Mouse (Mus musculus): ENCODE measurements at regions not wholly inside any gene's neighbourhood (a gene's known extent, or its start where the extent isn't known, plus 50 kb on each side); places are given as distances from the start of the nearest gene placed in this dataset.

- Histone ChIP-seq H3K4me1 (replicated peaks) (peaks cover 26% of the 10 kb centered on the region), H3K4me2 (no peak overlapping the region), H3K9me3 (replicated peaks) (peaks cover 5% of the 10 kb centered on the region; the same call in 1 of the 2 replicates), H3K27me3 (peaks cover 74% of the 10 kb centered on the region), H3K27ac (no peak overlapping the region), H3K9ac (no peak overlapping the region), H3K36me3 (no peaks in the 10 kb centered on the region), H3K4me3 (replicated peaks) (no peak overlapping the region)
- ATAC-seq (ENCODE audit: low read depth) = no peak
- 45% methylated on average over 20 of the region's 20 CpGs for WGBS (ENCODE audit: insufficient replicate concordance)
- no peak for DNase-seq
Measured at GRCm38 (mm10) chr5:118434718-118435555, 125.5 kb upstream of the Med13l start.

GRCm38 (mm10) chr5:118435556-118435950, 124.9 kb upstream of the Med13l start:
- Histone ChIP-seq H3K27me3 (peaks cover 72% of the 10 kb centered on the region), H3K4me2 (no peak overlapping the region), H3K4me3 (replicated peaks) (no peak overlapping the region), H3K9ac (no peak overlapping the region), H3K4me1 (replicated peaks) (peaks cover 26% of the 10 kb centered on the region), H3K27ac (no peak overlapping the region), H3K9me3 (replicated peaks) (peaks cover 5% of the 10 kb centered on the region; the same call in 1 of the 2 replicates), H3K36me3 (no peaks in the 10 kb centered on the region)
- ATAC-seq (ENCODE audit: low read depth) (no peak), DNase-seq (no peak)
- 33% methylated on average over 7 of the region's 7 CpGs for WGBS (ENCODE audit: insufficient replicate concordance)

- Histone ChIP-seq H3K4me2 (no peak overlapping the region), H3K36me3 (no peaks in the 10 kb centered on the region), H3K9me3 (replicated peaks) (peaks cover 5% of the 10 kb centered on the region; the same call in 1 of the 2 replicates), H3K4me3 (replicated peaks) (no peak overlapping the region), H3K27ac (no peak overlapping the region), H3K27me3 (peaks cover 73% of the 10 kb centered on the region), H3K4me1 (replicated peaks) (peaks cover 26% of the 10 kb centered on the region), H3K9ac (no peak overlapping the region)
- no peak for ATAC-seq (ENCODE audit: low read depth)
- no peak for DNase-seq
- WGBS (ENCODE audit: insufficient replicate concordance) = 22% methylated on average over 9 of the region's 9 CpGs
Measured at GRCm38 (mm10) chr5:118436035-118436434, 124.4 kb upstream of the Med13l start.

- Histone ChIP-seq H3K27me3 (peaks cover 67% of the 10 kb centered on the region), H3K36me3 (no peaks in the 10 kb centered on the region), H3K4me2 (peak overlapping the region; percentile 36), H3K4me3 (replicated peaks) (0 out of 2 replicates have a peak overlapping the region, but pooled peaks have one; percentile 1), H3K9ac (0 out of 2 replicates have a peak overlapping the region, but pooled peaks have one; percentile 3), H3K27ac (no peak overlapping the region), H3K4me1 (replicated peaks) (peaks cover 26% of the 10 kb centered on the region), H3K9me3 (replicated peaks) (peaks cover 5% of the 10 kb centered on the region; the same call in 1 of the 2 replicates)
- ATAC-seq (ENCODE audit: low read depth) (no peak), DNase-seq (no peak)
- WGBS (ENCODE audit: insufficient replicate concordance) = 18% methylated on average over 22 of the region's 22 CpGs
Measured at GRCm38 (mm10) chr5:118436474-118437306, 123.8 kb upstream of the Med13l start.

- Histone ChIP-seq H3K4me2 (peak overlapping the region; percentile 36; the same call in 1 of the 2 replicates), H3K36me3 (no peaks in the 10 kb centered on the region), H3K4me1 (replicated peaks) (peaks cover 26% of the 10 kb centered on the region), H3K9me3 (replicated peaks) (peaks cover 5% of the 10 kb centered on the region; the same call in 1 of the 2 replicates), H3K27ac (no peak overlapping the region), H3K27me3 (peaks cover 67% of the 10 kb centered on the region), H3K9ac (no peak overlapping the region), H3K4me3 (replicated peaks) (no peak overlapping the region)
- no peak for ATAC-seq (ENCODE audit: low read depth)
- no peak for DNase-seq
- 37% methylated on average over 7 of the region's 7 CpGs for WGBS (ENCODE audit: insufficient replicate concordance)
Measured at GRCm38 (mm10) chr5:118437307-118437610, 123.2 kb upstream of the Med13l start.

- whole genome bisulfite sequencing (ENCODE audit: insufficient replicate concordance) = 61% methylated on average over 6 of the region's 6 CpGs
- H3K27ac ChIP-seq = no peak overlapping the region
- no peak for DNase-seq
- no peak overlapping the region for H3K4me3 ChIP-seq (replicated peaks)
- no peak overlapping the region for H3K9ac ChIP-seq
- H3K9me3 ChIP-seq (replicated peaks) = peaks cover 5% of the 10 kb centered on the region; the same call in 1 of the 2 replicates
- H3K4me1 ChIP-seq (replicated peaks) = peaks cover 26% of the 10 kb centered on the region
- no peak overlapping the region for H3K4me2 ChIP-seq
- H3K27me3 ChIP-seq = peaks cover 63% of the 10 kb centered on the region
- H3K36me3 ChIP-seq = no peaks in the 10 kb centered on the region
- no peak for ATAC-seq (ENCODE audit: low read depth)
Measured at GRCm38 (mm10) chr5:118438016-118438415, 122.5 kb upstream of the Med13l start.

GRCm38 (mm10) chr5:118444538-118445251, 115.8 kb upstream of the Med13l start:
- WGBS (ENCODE audit: insufficient replicate concordance) = 57% methylated on average over 8 of the region's 8 CpGs
- no peak overlapping the region; the same call in 1 of the 2 replicates for H3K9ac ChIP-seq

GRCm38 (mm10) chr5:118445252-118445987, 115.1 kb upstream of the Med13l start:
- Histone ChIP-seq H3K4me1 (replicated peaks) (peaks cover 16% of the 10 kb centered on the region), H3K27me3 (peaks cover 46% of the 10 kb centered on the region), H3K27ac (no peak overlapping the region), H3K9me3 (replicated peaks) (no peaks in the 10 kb centered on the region), H3K4me2 (no peak overlapping the region), H3K4me3 (replicated peaks) (no peak overlapping the region), H3K9ac (no peak overlapping the region), H3K36me3 (no peaks in the 10 kb centered on the region)
- WGBS (ENCODE audit: insufficient replicate concordance) = 61% methylated on average over 10 of the region's 10 CpGs
- ATAC-seq (ENCODE audit: low read depth) (no peak), DNase-seq (no peak)

More at GRCm38 (mm10) chr5:118444538-118445251, 115.8 kb upstream of the Med13l start:
- H3K4me3 ChIP-seq (replicated peaks) = no peak overlapping the region
- H3K9me3 ChIP-seq (replicated peaks) = no peaks in the 10 kb centered on the region
- peaks cover 51% of the 10 kb centered on the region for H3K27me3 ChIP-seq
- H3K27ac ChIP-seq = no peak overlapping the region
- no peak for ATAC-seq (ENCODE audit: low read depth)
- H3K36me3 ChIP-seq = no peaks in the 10 kb centered on the region
- H3K4me1 ChIP-seq (replicated peaks) = peaks cover 13% of the 10 kb centered on the region
- no peak for DNase-seq
- H3K4me2 ChIP-seq = no peak overlapping the region

GRCm38 (mm10) chr5:118445988-118446280, 114.5 kb upstream of the Med13l start:
- Histone ChIP-seq H3K9ac (no peak overlapping the region), H3K36me3 (no peaks in the 10 kb centered on the region), H3K4me2 (no peak overlapping the region), H3K4me3 (replicated peaks) (no peak overlapping the region), H3K9me3 (replicated peaks) (no peaks in the 10 kb centered on the region), H3K27ac (no peak overlapping the region), H3K4me1 (replicated peaks) (peaks cover 16% of the 10 kb centered on the region), H3K27me3 (peaks cover 44% of the 10 kb centered on the region)
- no peak for DNase-seq
- 82% methylated on average over 1 of the region's 1 CpGs for WGBS (ENCODE audit: insufficient replicate concordance)
- no peak for ATAC-seq (ENCODE audit: low read depth)

GRCm38 (mm10) chr5:118446878-118447277, 113.6 kb upstream of the Med13l start:
- DNase-seq (no peak), ATAC-seq (ENCODE audit: low read depth) (no peak)
- Histone ChIP-seq H3K9ac (no peak overlapping the region), H3K27ac (no peak overlapping the region), H3K4me1 (replicated peaks) (peaks cover 18% of the 10 kb centered on the region), H3K4me2 (no peak overlapping the region), H3K4me3 (replicated peaks) (no peak overlapping the region), H3K36me3 (no peaks in the 10 kb centered on the region), H3K27me3 (peaks cover 44% of the 10 kb centered on the region), H3K9me3 (replicated peaks) (no peaks in the 10 kb centered on the region)
- 46% methylated on average over 6 of the region's 6 CpGs for WGBS (ENCODE audit: insufficient replicate concordance)

Data from liver, embryonic 13.5 days (tissue).